Mouse (Mus musculus) forebrain, embryonic 15.5 days (tissue): ENCODE results near the gene Uggt2. TPM values are rescaled to one million over a fixed set of nuclear protein-coding genes. Genes with fewer than 3 reads are reported as not detected.

ENCODE experiments used
- ATAC-seq: fragments of 200-750 bp; cut with Nextera tagmentation; replicated peaks from 2 replicates; pipeline ENCODE4 v1.8.0; 2017; ENCODE audit warnings: mild to moderate bottlenecking, moderate TSS enrichment, moderate library complexity
- H3K27ac ChIP-seq: fragments of 300-500 bp; sonication (generic); replicated peaks from 2 replicates; pipeline ENCODE4 v1.5.1; 2015; ENCODE audit warnings: mild to moderate bottlenecking, inconsistent platforms
- H3K27me3 ChIP-seq: fragments of 300-500 bp; sonication (generic); 2 replicates; pipeline ENCODE4 v1.6.1; 2015; ENCODE audit warnings: inconsistent platforms
- H3K36me3 ChIP-seq: fragments of 300-500 bp; sonication (generic); 2 replicates; pipeline ENCODE4 v1.6.1; 2015; ENCODE audit warnings: mild to moderate bottlenecking, inconsistent platforms
- H3K4me1 ChIP-seq: fragments of 300-500 bp; sonication (generic); 2 replicates; pipeline ENCODE4 v1.6.1; 2015; ENCODE audit warnings: inconsistent platforms
- H3K4me2 ChIP-seq: fragments of 300-500 bp; sonication (generic); replicated peaks from 2 replicates; pipeline ENCODE4 v1.6.1; 2015; ENCODE audit warnings: mild to moderate bottlenecking, inconsistent platforms
- H3K4me3 ChIP-seq: fragments of 300-500 bp; sonication (generic); 2 replicates; pipeline ENCODE4 v1.5.1; 2015; ENCODE audit warnings: mild to moderate bottlenecking, inconsistent platforms
- H3K9ac ChIP-seq: fragments of 300-500 bp; sonication (generic); replicated peaks from 2 replicates; pipeline ENCODE4 v1.6.1; 2015; ENCODE audit warnings: mild to moderate bottlenecking, inconsistent platforms
- H3K9me3 ChIP-seq: fragments of 300-500 bp; sonication (generic); 2 replicates; pipeline ENCODE4 v1.6.1; 2016; ENCODE audit warnings: inconsistent platforms
- WGBS: fragments of 180-500 bp; shearing (Covaris S2); methylation state at CpG from one replicate; pipeline ENCODE4 v1.1.7; 2015; ENCODE audit warnings: mixed read lengths; 5-methylcytosine and 5-hydroxymethylcytosine counted together
- polyA plus RNA-seq: library from polyadenylated mRNA; unstranded; fragments of >200 nt; fragmentation: Nextera tagmentation; extraction: Ambion mirVana; gene quantifications from 2 replicates; pipeline ENCODE4 v1.2.1, GENCODE M21; 2015

The Uggt2 gene
- polyA plus RNA-seq, result 12.9 and 14.4 TPM in 2 replicates

DNA sequence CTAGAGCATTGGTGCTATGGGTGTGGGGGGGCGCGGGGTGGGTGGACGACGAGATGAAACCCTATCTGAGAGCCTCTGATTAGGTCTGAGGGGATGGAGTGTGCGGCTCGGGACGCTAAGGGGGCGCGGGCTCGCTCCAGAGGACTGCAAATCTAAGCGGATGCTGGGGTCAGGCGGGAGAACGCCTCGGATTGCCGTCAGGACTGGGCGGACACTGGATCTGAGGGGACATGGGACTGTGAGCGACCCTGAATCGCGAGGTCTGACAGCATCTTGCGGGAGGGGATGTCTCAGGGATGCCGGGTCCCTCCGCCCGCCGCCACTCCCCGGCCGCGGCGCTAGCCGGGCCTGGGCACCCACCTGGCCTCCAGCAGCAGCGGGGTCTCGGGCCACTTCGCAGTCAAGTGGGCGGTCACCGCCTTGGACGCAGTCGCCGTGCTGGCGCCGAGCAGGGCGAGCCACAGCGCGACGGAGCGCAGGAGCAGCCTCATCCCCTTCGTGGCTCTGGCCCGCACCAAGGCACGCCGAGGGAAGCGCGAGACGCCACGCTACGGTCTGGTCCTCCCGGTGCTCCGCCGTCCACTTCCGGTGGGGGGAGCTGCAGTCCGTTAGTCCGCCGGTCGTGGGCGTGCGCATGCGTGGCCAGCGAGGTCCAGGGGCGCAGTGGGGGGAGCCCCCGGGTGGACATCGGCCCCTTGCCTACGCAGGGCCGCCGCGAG is at the start of gene Uggt2:
Gene Uggt2 (minus strand): TSS at position 580 of the 719 bp plus-strand sequence.
- H3K27me3 ChIP-seq, result no peaks in the 10 kb centered on the region
- peak; percentile 97 for ATAC-seq
- peak within 1 kb of the TSS; percentile 91 for H3K4me2 ChIP-seq
- peaks cover 19% of the 10 kb centered on the region for H3K4me1 ChIP-seq
- peak within 1 kb of the TSS; percentile 75 for H3K4me3 ChIP-seq
- no peaks in the 10 kb centered on the region for H3K36me3 ChIP-seq
- peak within 1 kb of the TSS; percentile 74 for H3K27ac ChIP-seq
- whole genome bisulfite sequencing, result under 1% methylated on average over 70 of the region's 72 CpGs
- H3K9ac ChIP-seq, result peak within 1 kb of the TSS; percentile 95
- no peaks in the 10 kb centered on the region for H3K9me3 ChIP-seq

DNA sequence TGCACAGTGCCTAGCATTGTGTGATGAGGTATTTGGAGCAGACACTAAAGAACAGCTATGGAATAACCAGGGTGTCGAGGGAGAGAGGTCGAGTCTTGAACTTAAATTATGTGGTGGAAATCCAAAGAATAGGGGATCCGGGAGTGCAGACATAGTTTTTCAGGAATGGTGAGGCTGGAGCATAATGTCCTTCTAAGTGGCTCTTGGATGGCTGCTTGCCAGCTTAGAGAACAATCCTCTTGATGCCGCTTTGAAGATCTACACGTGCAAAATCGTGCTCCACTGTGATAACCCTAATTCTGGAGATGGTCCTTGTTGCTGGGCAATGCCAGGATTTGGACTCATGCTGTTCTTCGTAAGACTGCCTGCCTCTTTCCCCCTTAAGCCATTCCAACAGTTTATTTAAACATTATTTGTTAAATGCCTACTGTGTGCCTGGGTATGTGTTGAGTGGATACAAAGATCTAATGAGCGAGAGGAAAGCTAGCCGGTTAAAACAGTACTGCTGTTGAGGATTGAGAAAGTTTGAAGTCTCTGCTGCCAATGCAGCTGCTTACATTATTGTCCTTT is 40.2 kb upstream of the Uggt2 start:
- no peaks in the 10 kb centered on the region for H3K36me3 ChIP-seq
- H3K27ac ChIP-seq, result no peak overlapping the region
- 30% methylated on average over 9 of the region's 9 CpGs for WGBS
- no peak for ATAC-seq
- H3K27me3 ChIP-seq, result peaks cover 33% of the 10 kb centered on the region
- peak overlapping the region; percentile 59 for H3K4me3 ChIP-seq
- H3K4me2 ChIP-seq, result peak overlapping the region; percentile 92
- peak overlapping the region; percentile 51; the same call in 1 of the 2 replicates for H3K9ac ChIP-seq
- no peaks in the 10 kb centered on the region for H3K9me3 ChIP-seq
- peaks cover 23% of the 10 kb centered on the region for H3K4me1 ChIP-seq

DNA sequence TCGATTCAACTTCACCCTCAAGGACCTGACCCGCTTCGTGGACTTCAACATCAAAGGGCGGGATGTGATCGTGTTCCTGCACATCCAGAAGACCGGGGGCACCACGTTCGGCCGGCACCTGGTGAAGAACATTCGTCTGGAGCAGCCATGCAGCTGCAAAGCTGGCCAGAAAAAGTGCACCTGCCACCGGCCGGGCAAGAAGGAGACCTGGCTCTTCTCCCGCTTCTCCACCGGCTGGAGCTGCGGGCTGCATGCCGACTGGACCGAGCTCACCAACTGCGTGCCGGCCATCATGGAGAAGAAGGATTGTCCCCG is 39.5 kb upstream of the Uggt2 start:
- H3K4me2 ChIP-seq, result peak overlapping the region; percentile 92
- H3K9ac ChIP-seq, result peak overlapping the region; percentile 51
- peaks cover 33% of the 10 kb centered on the region for H3K27me3 ChIP-seq
- no peak for ATAC-seq
- 2% methylated on average over 20 of the region's 20 CpGs for WGBS
- peaks cover 23% of the 10 kb centered on the region for H3K4me1 ChIP-seq
- peak overlapping the region; percentile 59 for H3K4me3 ChIP-seq
- no peak overlapping the region for H3K27ac ChIP-seq
- H3K36me3 ChIP-seq, result no peaks in the 10 kb centered on the region
- H3K9me3 ChIP-seq, result no peaks in the 10 kb centered on the region

DNA sequence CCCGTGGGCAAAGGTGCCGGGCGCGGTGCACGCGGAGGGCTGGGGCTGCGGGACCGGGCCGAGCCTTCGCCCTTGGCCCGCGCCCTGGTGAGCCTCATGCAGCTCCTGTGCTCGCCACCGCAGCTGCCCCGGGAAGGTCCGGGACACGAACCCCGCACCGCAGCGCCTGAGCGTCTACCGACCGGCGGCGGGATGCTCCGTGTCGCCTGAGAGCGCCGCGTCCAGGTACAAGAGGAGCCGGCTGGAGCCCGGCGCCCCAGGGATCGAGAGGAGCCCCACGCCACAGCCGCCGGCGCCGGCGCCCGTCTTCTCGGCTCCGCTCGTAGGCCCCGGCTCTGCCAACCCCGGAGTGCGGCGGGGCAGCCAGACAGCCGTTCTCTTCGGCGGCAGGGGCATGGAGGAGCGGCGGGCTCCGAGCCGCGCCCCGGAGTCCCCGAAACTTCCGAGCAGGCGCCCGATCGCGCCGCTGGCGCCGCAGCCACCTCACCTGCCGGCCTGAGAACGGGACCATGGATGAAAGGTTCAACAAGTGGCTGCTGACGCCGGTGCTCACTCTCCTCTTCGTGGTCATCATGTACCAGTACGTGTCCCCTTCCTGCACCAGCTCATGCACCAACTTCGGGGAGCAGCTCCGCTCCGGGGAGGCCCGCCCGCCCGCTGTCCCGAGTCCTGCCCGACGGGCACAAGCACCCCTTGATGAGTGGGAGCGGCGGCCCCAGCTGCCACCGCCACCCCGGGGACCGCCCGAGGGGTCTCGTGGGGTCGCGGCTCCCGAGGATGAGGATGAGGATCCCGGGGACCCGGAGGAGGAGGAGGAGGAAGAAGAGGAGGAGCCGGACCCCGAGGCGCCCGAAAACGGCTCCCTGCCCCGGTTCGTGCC is 38.9 kb upstream of the Uggt2 start, which contains the start of gene Hs6st3:
Gene Hs6st3 (plus strand): TSS at position 436 of the 880 bp plus-strand sequence.
- ATAC-seq, result peak; percentile 60
- no peak within 1 kb of the TSS for H3K27ac ChIP-seq
- H3K27me3 ChIP-seq, result peaks cover 33% of the 10 kb centered on the region

DNA sequence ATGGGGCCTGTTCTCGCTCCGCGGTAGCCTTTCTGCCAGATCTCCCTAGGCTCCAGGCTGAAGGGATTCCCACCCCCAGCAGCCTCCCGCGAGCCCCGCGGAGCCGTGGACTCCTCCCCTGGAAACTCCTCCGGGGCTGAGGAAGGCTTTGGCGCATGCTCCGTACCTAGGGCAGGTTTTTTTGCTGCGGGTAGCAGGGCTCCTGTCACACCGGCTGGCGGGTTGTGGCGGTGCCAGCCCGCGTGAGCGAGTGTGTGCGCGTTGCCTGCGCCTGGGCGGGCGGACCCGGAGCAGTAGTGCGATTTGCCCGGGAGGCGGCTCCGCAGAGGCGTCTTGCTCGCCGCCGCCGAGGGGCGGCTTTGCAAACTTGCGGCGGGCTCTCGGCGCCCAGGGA is 38.3 kb upstream of the Uggt2 start:
- no peaks in the 10 kb centered on the region for H3K9me3 ChIP-seq
- H3K27ac ChIP-seq, result no peak overlapping the region
- H3K9ac ChIP-seq, result peak overlapping the region; percentile 51
- peaks cover 33% of the 10 kb centered on the region for H3K27me3 ChIP-seq
- peak overlapping the region; percentile 59 for H3K4me3 ChIP-seq
- H3K4me2 ChIP-seq, result peak overlapping the region; percentile 92
- peaks cover 23% of the 10 kb centered on the region for H3K4me1 ChIP-seq
- no peaks in the 10 kb centered on the region for H3K36me3 ChIP-seq
- peak; percentile 97 for ATAC-seq
- under 1% methylated on average over 38 of the region's 38 CpGs for WGBS

More for the DNA sequence above, 38.9 kb upstream of the Uggt2 start, which contains the start of gene Hs6st3:
- no peaks in the 10 kb centered on the region for H3K36me3 ChIP-seq
- peak within 1 kb of the TSS; percentile 51 for H3K9ac ChIP-seq
- WGBS, result under 1% methylated on average over 98 of the region's 100 CpGs
- H3K9me3 ChIP-seq, result no peaks in the 10 kb centered on the region
- H3K4me3 ChIP-seq, result peak within 1 kb of the TSS; percentile 59
- peak within 1 kb of the TSS; percentile 92 for H3K4me2 ChIP-seq
- H3K4me1 ChIP-seq, result peaks cover 23% of the 10 kb centered on the region

DNA sequence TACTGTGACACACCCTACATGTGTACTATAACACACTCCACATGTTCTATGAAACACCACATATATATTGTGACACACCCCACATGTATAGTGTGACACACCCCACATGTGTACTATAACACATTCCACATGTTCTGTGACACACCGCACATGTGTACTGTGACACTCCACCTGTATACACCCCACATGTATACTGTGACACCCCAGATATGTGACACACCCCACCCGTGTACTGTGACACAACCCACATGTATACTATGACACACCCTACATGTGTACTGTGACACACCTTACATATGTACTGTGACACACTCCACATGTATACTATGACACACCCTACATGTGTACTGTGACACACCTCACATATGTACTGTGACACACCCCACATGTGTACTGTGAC is 28.1 kb upstream of the Uggt2 start:
- Histone ChIP-seq H3K27ac (no peak overlapping the region), H3K4me1 (no peaks in the 10 kb centered on the region), H3K4me3 (no peak overlapping the region), H3K9ac (no peak overlapping the region), H3K36me3 (no peaks in the 10 kb centered on the region), H3K27me3 (no peaks in the 10 kb centered on the region), H3K9me3 (no peaks in the 10 kb centered on the region), H3K4me2 (no peak overlapping the region)
- 0 out of 2 replicates have a peak, but pooled peaks have one; percentile 29 for ATAC-seq
- 97% methylated on average over 2 of the region's 2 CpGs for WGBS

DNA sequence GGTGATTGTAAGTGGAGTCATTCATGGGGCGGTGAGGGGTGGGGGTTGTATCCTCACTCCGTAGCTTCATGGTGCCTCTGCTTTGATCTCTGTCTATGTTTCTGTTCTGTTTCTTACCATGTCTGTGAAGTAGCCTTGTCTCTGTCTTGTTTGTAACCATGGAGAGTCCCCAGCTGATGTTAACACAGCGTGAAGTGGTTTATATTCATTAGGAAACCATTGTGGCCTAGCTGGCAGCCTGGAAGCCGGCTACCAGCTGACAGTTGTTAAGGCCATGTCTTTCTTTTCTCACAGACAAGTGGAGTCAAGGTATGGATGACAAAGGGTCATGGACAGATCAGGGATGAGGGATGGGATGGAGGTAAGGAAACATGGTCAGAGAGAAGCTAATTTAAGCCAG is 26.6 kb upstream of the Uggt2 start:
- Histone ChIP-seq H3K4me1 (no peaks in the 10 kb centered on the region), H3K27me3 (no peaks in the 10 kb centered on the region), H3K9ac (no peak overlapping the region), H3K4me2 (no peak overlapping the region), H3K36me3 (no peaks in the 10 kb centered on the region), H3K4me3 (no peak overlapping the region), H3K27ac (no peak overlapping the region), H3K9me3 (no peaks in the 10 kb centered on the region)
- ATAC-seq, result no peak
- WGBS, result 45% methylated on average over 4 of the region's 4 CpGs

DNA sequence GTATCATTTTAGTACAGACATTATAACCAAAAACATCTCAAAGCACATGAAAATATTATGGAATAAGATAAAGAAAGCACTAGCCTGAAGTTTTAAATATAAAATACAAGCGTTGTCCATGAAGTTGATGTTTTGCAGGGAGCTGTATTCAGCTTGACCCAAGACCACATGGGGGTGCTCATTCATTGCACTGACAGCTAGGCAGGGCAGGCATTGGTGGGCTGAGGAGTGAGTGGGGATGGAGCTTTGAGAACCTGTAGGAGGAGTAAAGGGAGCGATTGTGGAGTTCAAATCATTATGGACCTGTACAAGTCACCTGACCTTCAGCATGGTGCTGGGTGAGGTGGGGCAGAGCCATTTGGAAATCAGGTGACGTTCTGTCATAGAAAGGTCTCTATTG is 24.8 kb upstream of the Uggt2 start:
- peak overlapping the region; percentile 43 for H3K4me2 ChIP-seq
- peak; percentile 87 for ATAC-seq
- 24% methylated on average over 3 of the region's 3 CpGs for WGBS
- H3K9ac ChIP-seq, result no peak overlapping the region
- H3K4me1 ChIP-seq, result no peaks in the 10 kb centered on the region
- H3K4me3 ChIP-seq, result peak overlapping the region; percentile 31; the same call in 1 of the 2 replicates
- H3K36me3 ChIP-seq, result no peaks in the 10 kb centered on the region
- no peak overlapping the region for H3K27ac ChIP-seq
- no peaks in the 10 kb centered on the region for H3K9me3 ChIP-seq
- no peaks in the 10 kb centered on the region for H3K27me3 ChIP-seq

DNA sequence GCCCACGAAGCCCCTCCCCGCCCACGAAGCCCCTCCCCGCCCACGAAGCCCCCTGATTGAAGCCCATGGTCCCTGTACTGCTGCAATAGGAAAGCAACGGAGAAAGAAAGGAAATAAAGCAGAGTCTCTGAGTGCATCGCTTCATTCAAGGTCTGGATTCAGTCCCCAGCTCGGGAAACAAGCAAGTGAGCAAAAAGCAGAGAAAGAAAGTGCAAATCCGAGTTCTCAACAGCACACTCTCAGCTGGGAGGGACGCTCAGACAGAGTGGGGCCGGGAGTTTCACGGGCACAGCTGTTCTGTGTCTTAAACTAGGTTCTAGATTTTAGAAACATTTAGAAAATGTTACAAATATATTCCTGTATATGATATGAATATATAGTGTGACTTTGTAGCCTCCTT is 24.4 kb upstream of the Uggt2 start:
- peak; percentile 72 for ATAC-seq
- Histone ChIP-seq H3K9ac (peak overlapping the region; percentile 32), H3K27ac (no peak overlapping the region), H3K4me1 (no peaks in the 10 kb centered on the region), H3K4me3 (peak overlapping the region; percentile 31), H3K4me2 (peak overlapping the region; percentile 43), H3K9me3 (no peaks in the 10 kb centered on the region), H3K36me3 (no peaks in the 10 kb centered on the region), H3K27me3 (no peaks in the 10 kb centered on the region)
- WGBS, result 5% methylated on average over 12 of the region's 12 CpGs

DNA sequence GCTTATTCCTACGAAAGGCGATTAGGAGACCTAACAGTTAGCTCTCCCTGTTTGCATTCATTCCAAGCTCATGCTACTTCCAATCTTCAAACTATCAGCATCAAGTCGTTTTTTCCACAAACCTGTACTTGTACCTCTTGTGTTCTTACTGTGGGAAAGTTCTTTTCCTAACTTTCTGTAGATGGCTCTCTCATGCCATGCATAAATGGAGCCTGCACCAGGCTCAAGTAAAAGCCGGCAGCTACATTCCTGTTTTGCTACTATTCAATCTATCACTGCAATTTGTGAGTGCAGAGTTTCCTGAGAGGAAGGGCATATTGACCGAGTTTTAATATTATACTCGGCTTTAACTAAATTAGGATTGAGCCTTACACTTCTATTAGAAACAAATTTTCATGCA is 13.3 kb upstream of the Uggt2 start:
- no peaks in the 10 kb centered on the region for H3K36me3 ChIP-seq
- no peak for ATAC-seq
- H3K4me2 ChIP-seq, result no peak overlapping the region
- no peaks in the 10 kb centered on the region for H3K9me3 ChIP-seq
- H3K27ac ChIP-seq, result no peak overlapping the region
- 76% methylated on average over 6 of the region's 6 CpGs for WGBS
- no peak overlapping the region for H3K4me3 ChIP-seq
- no peak overlapping the region for H3K9ac ChIP-seq
- H3K27me3 ChIP-seq, result no peaks in the 10 kb centered on the region
- no peaks in the 10 kb centered on the region for H3K4me1 ChIP-seq

DNA sequence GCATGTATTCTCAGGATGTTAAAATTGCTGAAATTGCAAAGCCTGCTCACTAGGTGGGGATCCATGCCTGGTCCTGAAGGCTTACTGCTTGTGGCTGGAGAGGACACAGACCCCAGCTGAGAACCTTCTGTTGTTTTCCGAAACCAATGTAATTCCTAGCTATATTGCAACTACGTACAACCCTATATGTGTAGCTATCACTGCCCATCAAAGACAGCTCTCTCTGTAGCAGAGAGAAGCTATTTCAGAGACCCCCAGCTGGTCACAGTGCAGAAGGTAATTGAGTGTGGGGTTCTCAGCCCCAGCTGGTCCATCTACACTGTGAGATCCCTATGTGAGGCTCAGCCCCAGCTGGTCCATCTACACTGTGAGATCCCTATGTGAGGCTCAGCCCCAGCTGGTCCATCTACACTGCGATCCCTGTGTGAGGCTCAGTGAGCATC is 10.6 kb upstream of the Uggt2 start:
- H3K9ac ChIP-seq, result no peak overlapping the region
- ATAC-seq, result no peak
- no peak overlapping the region for H3K4me3 ChIP-seq
- no peaks in the 10 kb centered on the region for H3K9me3 ChIP-seq
- H3K4me1 ChIP-seq, result no peaks in the 10 kb centered on the region
- no peak overlapping the region for H3K4me2 ChIP-seq
- H3K27ac ChIP-seq, result no peak overlapping the region
- H3K36me3 ChIP-seq, result no peaks in the 10 kb centered on the region
- no peaks in the 10 kb centered on the region for H3K27me3 ChIP-seq
- WGBS, result 80% methylated on average over 3 of the region's 3 CpGs

DNA sequence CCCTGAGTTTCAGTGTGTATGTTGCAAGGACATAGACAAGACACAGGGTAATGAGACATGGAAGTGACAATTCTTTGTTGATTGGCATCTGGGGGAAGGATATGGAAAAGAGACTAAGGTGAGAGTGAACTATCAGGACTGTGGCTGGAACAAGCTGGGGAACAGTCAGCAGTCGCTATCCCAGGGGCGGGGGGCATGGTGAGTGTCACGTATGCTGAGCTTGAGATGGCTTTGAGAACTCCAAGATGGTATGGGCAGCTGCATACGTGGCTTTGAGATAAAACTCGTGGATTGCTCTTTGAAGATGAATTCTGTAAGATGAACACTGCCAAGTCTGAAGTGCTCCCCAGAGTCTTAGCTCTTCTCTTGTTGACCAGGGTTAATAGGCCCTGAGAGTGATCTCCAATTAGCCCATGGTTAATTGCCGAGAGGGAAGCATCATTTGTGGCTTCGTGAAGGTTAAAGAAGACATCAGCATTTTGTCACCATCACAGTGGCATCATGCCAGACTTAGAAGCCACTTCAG is 9.6 kb upstream of the Uggt2 start:
- Histone ChIP-seq H3K27me3 (no peaks in the 10 kb centered on the region), H3K27ac (no peak overlapping the region), H3K4me2 (no peak overlapping the region), H3K4me3 (no peak overlapping the region), H3K4me1 (no peaks in the 10 kb centered on the region), H3K9ac (no peak overlapping the region), H3K36me3 (no peaks in the 10 kb centered on the region), H3K9me3 (no peaks in the 10 kb centered on the region)
- no peak for ATAC-seq
- WGBS, result 51% methylated on average over 7 of the region's 7 CpGs
